Mouse (Mus musculus) forelimb bud, embryonic 11.5 days (tissue): Measurements from ENCODE around the gene Gria1.

Source experiments
- DNase-seq: peaks from one replicate; pipeline ENCODE4 v3.0.0-alpha.2; 2012; ENCODE audit warnings: low read depth, low spot score

The Gria1 gene

DNA sequence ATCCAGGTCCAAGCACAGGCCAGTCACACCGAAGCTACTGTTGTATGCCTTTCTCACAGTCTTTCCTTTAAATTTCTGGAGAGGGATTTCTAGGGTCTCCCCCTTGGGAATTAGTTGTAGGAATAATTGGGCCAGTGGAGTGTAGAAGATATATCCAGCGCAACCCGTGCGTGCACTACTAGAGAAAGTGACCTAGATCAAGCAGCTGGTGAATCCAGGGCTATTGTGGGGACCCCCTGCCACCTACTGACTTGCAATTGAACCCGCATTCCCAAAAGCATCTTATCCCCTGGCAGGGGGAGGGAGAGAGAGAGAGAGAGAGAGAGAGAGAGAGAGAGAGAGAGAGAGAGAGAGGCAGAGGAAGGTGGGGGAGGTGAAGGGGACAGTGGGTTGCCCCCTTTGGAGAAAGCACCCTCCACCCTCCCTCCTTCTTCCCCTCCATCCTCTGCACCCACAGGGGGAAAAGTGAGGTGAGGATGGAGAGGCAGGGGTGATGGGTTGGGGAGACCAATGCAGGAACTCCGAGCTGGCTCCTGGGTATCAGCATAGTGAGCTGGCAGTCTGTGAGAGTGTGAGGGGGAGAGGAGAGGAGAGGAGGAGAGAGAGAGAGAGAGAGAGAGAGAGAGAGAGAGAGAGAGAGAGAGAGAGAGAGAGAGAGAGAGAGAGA is at the start of gene Gria1:
TSS of gene Gria1 (plus strand) at position 364 of the 667 bp plus-strand sequence.
- DNase-seq = no peak

DNA sequence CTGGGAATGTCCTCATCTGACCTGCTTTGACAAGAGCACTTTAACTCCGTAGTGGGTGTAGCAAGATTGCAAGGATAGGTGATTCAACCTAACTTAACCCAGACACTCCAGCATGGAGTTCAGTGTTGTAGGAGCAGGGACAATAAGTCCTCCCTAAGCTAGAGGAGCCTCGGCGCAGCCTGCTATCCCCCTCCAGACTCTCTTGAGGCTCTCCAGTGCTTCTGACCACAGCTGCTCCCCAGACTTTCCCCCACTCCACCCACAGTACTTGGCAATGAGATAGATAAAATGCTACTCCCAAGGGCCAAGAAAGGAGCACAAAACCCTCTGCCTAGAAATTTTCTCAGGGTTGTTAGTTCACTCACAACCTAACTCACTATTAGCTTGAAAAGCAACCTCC is 49.4 kb upstream of the Gria1 start:
- no peak for DNase-seq

DNA sequence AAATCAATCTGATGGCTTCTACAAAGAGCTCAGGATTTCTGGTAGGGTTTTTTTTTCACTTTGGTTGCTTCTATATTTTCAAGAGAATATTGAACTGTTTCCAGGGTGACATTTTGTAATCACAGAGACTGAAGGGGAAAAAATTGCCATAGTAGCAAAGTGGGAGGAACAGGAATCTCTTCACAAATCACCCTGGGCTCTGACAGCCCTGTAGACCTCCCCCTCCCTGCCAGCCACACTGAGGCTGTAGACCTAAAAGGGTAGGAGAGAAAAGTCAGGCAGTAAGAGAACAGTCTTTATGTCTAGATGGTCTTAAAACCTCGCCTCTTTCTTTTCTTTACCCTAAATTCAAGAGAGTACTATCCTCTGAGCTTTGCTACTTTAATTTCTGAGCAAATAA is 38.4 kb upstream of the Gria1 start:
- DNase-seq = no peak

GRCm38 (mm10) chr11:56984321-56985000 is 26.7 kb upstream of the Gria1 start:
- no peak for DNase-seq

GRCm38 (mm10) chr11:56985457-56985856 is 25.7 kb upstream of the Gria1 start:
- DNase-seq = no peak

- DNase-seq = no peak
Measured at GRCm38 (mm10) chr11:56999601-57000001, 11.6 kb upstream of the Gria1 start.

GRCm38 (mm10) chr11:57004611-57005010 is 6.6 kb upstream of the Gria1 start:
- DNase-seq = no peak

DNA sequence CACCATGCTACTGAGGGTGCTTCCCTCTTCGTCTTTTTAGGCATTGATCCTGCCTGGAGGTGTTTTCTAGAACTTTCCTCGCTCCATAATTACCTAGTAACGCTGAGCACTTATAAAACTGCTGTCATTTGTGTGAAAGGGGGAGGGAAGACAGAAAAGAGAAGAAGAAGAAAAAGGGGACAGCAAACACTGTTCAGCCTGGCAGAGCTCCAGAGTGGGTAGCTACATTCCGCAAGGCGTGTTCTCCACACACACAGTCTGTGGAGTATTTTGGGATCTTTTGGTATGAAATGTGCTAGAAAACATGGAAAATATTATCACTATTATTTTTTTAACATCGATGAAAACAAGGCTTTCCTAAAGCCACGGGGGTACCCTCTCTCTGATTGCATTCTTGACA is 5.8 kb upstream of the Gria1 start:
- DNase-seq = no peak

- no peak for DNase-seq
Measured at GRCm38 (mm10) chr11:57007790-57008189, 3.4 kb upstream of the Gria1 start.

DNA sequence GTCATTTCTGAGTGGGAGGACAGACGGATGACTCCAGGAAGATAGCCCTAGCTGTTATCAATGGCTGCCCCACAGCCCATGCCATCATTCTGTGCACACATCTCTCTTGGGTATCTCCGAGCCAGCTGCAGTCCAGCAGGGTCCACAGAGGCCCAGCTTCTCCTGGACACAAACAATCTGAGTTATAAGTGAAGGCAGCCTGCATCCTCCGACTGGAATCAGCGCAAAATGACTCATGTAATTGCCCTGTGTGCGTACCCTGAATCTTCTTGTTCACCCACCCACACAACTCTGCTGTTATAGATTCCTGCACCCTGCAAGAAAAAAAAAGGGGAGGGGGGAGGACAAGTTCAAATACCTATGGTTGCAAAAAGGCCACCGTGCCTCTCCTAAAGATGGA is 576 bp upstream of the Gria1 start:
- DNase-seq = no peak

DNA sequence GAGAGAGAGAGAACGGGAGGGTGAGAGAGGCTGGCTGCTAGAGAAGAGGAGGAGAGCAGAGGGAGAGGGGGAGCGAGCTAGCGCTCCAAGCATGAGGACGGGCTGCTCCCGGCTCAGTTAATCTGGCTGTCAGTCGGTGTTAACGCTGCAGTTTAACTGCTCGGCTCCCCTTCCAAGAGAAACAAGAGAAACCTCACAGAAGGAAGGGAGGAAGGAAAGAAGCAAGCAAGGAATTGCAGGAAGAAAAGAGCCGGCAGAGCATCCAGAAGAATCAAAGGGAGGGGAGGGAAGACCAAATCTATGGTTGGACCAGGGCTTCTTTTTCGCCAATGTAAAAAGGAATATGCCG is 478 bp downstream of the Gria1 start:
- no peak for DNase-seq

DNA sequence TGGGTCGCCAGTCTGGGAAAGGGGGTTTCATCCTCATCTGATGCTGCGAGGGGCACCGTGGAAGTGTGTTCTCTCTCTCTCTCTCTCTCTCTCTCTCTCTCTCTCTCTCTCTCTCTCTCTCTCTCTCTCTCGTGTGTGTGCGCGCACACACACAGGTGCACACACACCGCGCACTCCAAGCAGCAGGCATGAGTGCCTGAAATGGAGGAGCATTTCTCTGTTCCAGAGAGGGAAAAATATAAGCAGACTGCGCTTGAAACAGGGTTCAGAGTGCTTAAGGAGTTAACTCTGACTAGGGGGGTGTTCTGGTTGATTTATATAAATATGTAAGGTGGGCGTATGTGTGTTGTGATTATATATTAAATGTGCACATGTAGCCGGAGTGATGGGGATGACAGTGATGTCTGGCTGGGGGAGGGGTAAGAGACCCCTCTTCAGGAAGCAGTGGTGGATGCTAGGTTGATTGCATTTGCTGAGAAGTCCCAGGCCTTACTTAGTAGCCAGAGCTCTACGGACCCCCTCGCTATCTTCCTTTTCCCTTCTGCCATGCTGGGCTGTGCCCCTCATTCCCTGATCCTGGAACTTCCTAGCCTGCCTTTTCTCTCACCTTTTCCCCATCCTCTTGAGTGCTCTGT is 1.2 kb downstream of the Gria1 start:
- DNase-seq = no peak

GRCm38 (mm10) chr11:57013464-57014190 is 2.4 kb downstream of the Gria1 start:
- DNase-seq = no peak

- DNase-seq = no peak
Measured at GRCm38 (mm10) chr11:57014396-57014795, 3.2 kb downstream of the Gria1 start.

DNA sequence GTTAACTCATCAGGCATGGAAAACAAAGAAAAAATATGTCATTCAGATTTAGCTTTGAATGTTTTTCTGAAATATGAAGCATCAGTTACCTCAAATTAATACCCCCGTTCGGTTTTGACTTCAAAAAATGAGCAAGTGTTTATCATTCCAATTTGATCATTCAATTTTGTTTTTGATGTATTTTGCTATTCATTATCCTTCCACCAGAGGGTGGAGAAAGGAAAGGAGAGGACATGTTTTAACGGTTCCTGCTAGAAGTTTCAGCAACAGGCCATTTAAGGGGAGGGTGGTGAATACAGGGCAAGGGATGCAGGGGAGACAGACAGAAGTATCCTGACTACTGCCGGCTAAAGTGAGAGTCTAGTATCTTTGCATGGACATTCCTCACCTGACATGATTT is 7.3 kb downstream of the Gria1 start:
- DNase-seq = no peak

- DNase-seq = no peak
Measured at GRCm38 (mm10) chr11:57022400-57022799, 11.2 kb downstream of the Gria1 start.

GRCm38 (mm10) chr11:57030448-57030847 is 19.3 kb downstream of the Gria1 start:
- no peak for DNase-seq

GRCm38 (mm10) chr11:57038807-57039206 is 27.6 kb downstream of the Gria1 start:
- DNase-seq = no peak

DNA sequence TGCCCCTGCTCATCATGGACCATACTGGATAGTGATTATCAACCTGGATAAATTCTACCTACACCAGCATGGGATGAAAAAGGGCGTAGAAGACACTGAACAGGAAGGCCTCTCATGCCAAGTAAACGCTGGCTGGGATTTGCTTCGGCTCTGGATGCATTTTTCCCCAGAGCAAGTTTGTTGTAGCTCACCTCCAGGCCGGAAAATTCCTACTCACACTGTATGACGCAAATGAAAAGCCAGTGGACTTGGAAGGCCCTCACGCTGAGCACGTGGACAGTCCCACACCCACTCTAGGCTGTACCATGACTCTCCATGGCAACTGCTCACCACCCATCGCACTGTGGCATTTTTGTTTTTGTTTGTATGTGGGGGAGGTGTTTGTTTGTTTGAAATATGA is 28.1 kb downstream of the Gria1 start:
- no peak for DNase-seq

- no peak for DNase-seq
Measured at GRCm38 (mm10) chr11:57042057-57042456, 30.9 kb downstream of the Gria1 start.

- no peak for DNase-seq
Measured at GRCm38 (mm10) chr11:57044146-57044545, 33.0 kb downstream of the Gria1 start.
